Mouse (Mus musculus) frontal cortex, adult (tissue): ENCODE results near the gene Cmc1.

Experiments used
- ATAC-seq: cut with Nextera tagmentation; 2 replicates; pipeline ENCODE4 v1.9.2; 2017; ENCODE audit warnings: mild to moderate bottlenecking, moderate library complexity, mixed read lengths; ENCODE audit not compliant: low TSS enrichment

Cmc1 gene

GRCm38 (mm10) chr9:118149407-118150402 lies at the start of gene Cmc1:
Gene Cmc1 (minus strand): TSS chr9:118150177.
- peak; percentile 94 for ATAC-seq

DNA sequence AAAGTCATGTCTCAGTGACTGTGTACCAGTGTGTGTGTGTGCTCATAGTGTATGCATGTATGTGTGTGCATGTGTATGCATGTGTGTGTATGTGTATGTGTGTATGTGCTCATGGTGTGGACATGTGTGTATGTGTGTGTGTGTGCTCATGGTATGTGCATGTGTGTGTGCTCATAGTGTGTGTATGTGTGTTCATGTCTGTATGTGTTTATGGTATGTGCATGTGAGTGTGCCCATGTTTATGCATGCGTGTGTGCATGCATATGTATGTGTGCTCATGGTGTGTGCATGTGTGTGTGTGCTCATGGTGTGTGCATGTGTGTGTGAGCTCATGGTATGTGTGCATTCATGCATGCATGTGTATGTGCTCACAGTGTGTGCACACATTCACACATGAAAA lies 48.6 kb upstream of the Cmc1 start:
- ATAC-seq: no peak

- no peak for ATAC-seq
These were observed 46.8 kb upstream of the Cmc1 start for GRCm38 (mm10) chr9:118196661-118197390.

GRCm38 (mm10) chr9:118193263-118193662 lies 43.3 kb upstream of the Cmc1 start:
- ATAC-seq: no peak

GRCm38 (mm10) chr9:118191276-118191675 lies 41.3 kb upstream of the Cmc1 start:
- ATAC-seq: no peak

DNA sequence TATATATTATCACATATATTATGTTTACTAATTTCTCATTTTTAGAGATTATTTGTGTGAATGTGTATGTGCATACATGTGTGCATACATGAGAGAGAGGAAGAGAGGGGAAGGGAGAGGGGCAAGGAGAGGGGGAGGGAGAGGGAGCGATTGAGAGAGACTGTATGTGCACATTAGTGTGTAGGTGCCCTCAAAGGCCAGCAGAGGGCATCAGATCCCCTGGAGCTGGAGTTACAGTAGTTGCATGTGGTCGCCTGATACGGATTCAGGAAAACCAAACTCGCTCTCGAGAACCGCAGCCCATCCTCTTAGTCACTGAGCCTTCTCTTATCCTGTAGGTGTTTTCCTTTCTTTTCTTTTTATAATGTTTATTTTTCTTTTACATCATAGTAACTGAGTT lies 38.4 kb upstream of the Cmc1 start:
- no peak for ATAC-seq

GRCm38 (mm10) chr9:118187420-118187819 lies 37.4 kb upstream of the Cmc1 start:
- no peak for ATAC-seq

DNA sequence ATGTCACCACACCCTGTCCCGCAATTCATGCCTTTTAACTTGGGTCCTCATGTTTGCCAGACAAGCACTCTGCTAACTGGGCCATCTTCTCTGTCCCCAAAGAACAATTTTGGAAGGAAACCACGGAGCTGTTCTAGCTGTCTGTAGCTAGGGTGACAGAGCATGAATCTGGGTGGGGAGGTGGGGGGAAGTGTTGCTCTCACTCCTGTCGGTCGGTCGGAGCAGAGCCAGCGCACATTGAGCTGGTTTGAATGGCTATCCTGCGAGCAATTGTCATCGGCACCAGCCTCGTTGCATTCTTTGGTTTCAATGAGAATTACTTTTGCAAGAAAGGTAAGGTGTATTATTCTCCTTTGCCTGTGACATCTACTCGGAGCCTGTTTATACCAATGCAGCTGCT lies 36.8 kb upstream of the Cmc1 start:
- ATAC-seq: no peak

DNA sequence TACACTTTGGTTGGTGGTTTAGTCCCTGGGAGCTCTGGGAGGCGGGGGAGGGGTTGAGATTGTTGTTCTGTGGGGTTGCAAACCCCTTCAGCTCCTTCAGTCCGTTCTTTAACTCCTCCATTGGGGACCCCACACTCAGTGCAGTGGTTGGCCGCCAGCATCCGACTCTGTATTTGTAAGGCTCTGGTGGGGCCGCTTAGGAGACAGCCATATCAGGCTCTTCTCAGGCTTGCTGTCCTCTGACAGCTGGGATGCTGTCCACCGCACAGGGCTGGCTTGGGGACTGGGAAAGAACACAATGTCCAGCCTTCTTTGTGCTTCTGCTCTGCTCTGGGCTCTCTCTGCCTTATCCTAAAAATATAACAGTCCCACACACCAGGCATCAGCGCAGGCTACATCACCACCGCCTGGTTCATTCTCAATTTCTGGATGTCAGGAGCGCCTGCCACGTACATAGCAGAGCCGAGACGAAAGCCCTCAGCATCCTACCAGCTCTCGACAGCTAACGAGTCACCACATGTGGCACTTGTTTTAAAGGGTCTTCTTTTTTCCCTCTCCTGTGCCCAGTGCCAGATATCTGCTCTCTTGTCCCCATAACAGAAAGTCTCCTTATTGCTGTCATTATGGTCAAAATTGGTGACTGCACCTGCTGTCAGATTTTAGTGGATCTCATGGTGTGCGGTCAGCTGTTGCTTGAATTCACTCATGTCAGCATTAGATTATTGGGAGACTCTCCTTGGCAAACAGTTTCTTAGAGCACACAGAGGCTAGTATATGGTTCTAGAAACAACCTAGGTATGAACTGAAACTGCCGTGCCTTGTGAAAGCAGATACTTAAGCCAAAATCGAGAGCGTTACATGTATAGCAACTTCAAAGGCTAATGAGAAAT lies 29.4 kb upstream of the Cmc1 start:
- peak; percentile 62 for ATAC-seq

- no peak for ATAC-seq
These were observed 26.7 kb upstream of the Cmc1 start for GRCm38 (mm10) chr9:118176687-118177086.

- ATAC-seq: no peak
These were observed 25.4 kb upstream of the Cmc1 start for GRCm38 (mm10) chr9:118175411-118175810.

DNA sequence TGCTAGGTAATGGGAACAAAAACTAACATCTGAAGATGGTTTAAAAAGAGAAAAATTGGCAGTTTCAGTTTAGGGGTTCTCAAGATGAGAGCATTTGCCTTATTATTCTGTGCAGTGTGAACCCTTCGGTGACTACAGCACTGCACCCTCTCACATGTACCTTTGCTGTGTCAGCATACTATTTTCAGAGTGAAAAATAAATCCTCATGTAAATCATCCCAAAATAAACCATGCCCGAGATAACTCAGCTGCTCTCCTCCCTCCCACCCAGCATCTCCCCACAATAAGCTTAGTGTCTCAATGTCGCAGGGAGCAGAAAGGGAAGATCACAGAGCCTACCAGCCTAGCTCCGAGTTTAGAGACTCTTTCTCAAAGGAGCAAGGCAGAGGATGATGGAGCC lies 23.1 kb upstream of the Cmc1 start:
- ATAC-seq: peak; percentile 27; the same call in 1 of the 2 replicates

DNA sequence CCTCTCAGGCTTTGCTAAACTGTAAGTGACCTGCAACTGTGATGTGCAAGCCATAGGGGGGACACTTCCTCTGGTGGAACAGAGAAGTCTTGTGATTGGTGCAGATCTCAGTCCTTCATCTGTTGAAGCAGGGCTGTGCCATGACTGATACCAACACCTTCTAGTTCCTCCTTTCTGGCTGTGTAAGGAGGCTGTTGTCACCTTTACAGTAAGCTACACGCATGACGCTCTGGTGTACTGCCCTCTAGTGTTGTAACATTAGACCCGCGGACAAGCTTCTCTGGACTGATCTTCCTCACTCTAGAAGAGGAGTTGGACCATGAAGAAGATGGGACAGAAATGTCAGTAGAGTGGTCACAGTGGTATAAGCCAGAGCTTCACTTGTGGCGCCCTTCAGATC lies 18.6 kb upstream of the Cmc1 start:
- no peak for ATAC-seq

DNA sequence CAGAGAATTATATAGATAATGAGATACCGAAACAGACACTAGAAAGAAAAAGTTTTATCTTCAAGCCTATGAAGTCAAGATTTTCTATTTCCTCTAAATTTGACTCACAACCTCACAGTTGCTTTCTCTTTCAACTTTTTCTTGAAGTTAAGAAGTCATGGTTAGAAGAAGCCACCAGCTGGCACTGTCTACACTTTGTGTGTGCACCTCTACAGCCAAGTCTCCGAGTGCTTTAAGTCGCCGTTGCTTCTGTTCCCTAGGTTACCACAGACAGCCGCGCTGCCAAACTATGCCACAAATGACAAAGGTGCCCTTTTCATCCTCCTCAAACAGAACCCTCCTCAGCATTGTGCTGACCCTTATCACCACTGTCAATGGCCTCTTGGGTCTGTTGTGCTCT lies 17.6 kb upstream of the Cmc1 start:
- ATAC-seq: no peak

GRCm38 (mm10) chr9:118161536-118161935 lies 11.6 kb upstream of the Cmc1 start:
- no peak for ATAC-seq

- ATAC-seq: no peak
These were observed 10.0 kb upstream of the Cmc1 start for GRCm38 (mm10) chr9:118159936-118160335.

GRCm38 (mm10) chr9:118158201-118158600 lies 8.2 kb upstream of the Cmc1 start:
- no peak for ATAC-seq

- ATAC-seq: no peak
These were observed 7.3 kb upstream of the Cmc1 start for GRCm38 (mm10) chr9:118157234-118157633.

DNA sequence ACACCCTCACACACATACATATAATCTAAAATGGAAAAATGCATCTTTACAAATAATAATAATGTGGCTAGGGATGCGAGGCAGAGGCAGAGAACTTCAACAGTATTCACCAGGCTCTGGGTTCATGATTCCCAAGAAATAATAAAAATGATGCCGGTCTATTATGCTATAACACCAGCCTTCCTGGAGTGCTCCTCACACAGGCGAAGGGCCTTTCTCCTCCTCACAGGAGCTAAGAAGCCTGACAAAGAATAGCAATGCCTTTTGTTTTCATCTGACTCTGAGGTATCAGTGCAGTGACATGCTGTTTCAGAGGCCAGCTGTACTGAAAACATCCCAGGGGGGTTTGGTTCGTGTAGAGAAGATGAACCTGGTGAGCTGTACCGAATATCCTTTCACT lies 4.7 kb upstream of the Cmc1 start:
- ATAC-seq: no peak

DNA sequence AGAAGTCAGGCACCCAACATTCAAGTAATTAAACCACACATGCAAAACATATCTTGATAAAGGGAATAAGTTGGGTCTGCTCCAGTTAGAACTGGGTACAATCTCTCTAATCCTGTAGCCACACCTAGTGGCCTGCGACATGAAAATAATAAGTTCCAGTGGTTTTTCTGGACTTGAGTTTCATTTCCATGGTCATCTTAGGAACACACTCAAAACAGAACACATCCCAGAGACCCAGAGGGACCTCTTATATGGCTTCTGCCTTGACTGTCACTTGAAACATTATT lies 1.2 kb upstream of the Cmc1 start:
- no peak for ATAC-seq

DNA sequence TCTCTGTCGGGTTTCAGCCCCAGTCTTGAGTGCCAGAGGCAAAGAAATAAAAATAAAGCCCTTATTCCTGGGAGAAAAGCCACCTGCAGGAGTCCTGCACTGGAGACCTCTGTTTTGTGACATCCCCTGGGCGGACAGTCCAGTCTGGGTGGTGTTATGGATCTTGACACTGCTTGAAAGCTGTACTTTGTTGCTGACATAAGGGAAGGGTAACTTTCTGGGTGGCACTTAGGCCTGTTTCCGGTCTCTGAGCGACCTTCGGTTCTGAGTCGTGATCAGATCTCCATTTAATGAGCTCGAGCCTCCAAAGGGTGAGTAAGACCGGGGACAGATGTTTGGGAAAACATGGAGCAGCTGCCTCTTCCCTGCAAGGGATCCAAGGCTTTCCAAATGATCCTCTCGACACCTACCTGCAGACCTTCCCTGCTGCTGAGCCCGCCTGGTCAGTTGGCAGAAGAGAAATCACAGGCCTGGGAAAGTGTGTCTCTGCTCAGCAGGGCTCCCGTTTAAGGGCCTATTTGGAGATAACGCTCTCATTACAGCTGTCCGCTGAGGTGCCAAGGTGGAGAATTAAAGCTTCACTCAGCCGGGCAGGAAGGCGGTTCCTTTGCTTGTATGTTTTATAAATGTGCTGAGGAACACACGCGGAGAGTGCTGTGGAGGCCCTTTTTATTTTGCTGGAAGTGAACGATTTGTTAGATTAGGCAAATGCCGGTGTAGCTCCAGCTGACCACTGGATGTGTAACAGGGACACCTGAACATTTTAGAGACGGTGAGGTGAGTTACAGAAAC lies 648 bp upstream of the Cmc1 start:
- ATAC-seq: 0 out of 2 replicates have a peak, but pooled peaks have one; percentile 1
